Mouse (Mus musculus) brain, embryonic 18.5 days (tissue): Measurements from ENCODE around the gene Apom.

Source experiments
- DNase-seq: peaks from one replicate; pipeline ENCODE4 v3.0.0-alpha.2; 2012; ENCODE audit warnings: low read depth, low spot score

Gene Apom

GRCm38 (mm10) chr17:35097164-35097655 is 34.6 kb downstream of the Apom start:
- DNase-seq: no peak

- no peak for DNase-seq
Observed at GRCm38 (mm10) chr17:35096597-35096996, 35.3 kb downstream of the Apom start.

- no peak for DNase-seq
Observed at GRCm38 (mm10) chr17:35094475-35095365, 37.1 kb downstream of the Apom start.

GRCm38 (mm10) chr17:35092403-35093198 is 39.2 kb downstream of the Apom start:
- DNase-seq: no peak

GRCm38 (mm10) chr17:35090166-35090932 is 41.5 kb downstream of the Apom start:
- DNase-seq: no peak

GRCm38 (mm10) chr17:35088825-35089644 is 42.8 kb downstream of the Apom start, which contains the start of gene Abhd16a:
Gene Abhd16a (plus strand): TSS chr17:35089263.
- DNase-seq: peak; percentile 87

GRCm38 (mm10) chr17:35088151-35088550 is 43.7 kb downstream of the Apom start:
- no peak for DNase-seq

- no peak for DNase-seq
Observed at GRCm38 (mm10) chr17:35085208-35085865, 46.5 kb downstream of the Apom start, which contains the start of gene Ly6g6f. Gene Ly6g6f (minus strand): TSS chr17:35085610.

- no peak for DNase-seq
Observed at GRCm38 (mm10) chr17:35083929-35084497, 47.8 kb downstream of the Apom start.

GRCm38 (mm10) chr17:35082841-35083576 is 48.8 kb downstream of the Apom start:
- no peak for DNase-seq

- DNase-seq: no peak
Observed at GRCm38 (mm10) chr17:35080710-35081109, 51.1 kb downstream of the Apom start.

- DNase-seq: no peak
Observed at GRCm38 (mm10) chr17:35080248-35080647, 51.6 kb downstream of the Apom start.

GRCm38 (mm10) chr17:35079778-35080177 is 52.1 kb downstream of the Apom start:
- no peak for DNase-seq
